Mouse (Mus musculus) MEL (cell line): ENCODE measurements around the gene Hmga1. TPM values are rescaled to one million over a fixed set of nuclear protein-coding genes. Genes with fewer than 3 reads are reported as not detected.

Experiments used
- DNase-seq: peaks from one replicate; pipeline ENCODE4 v3.0.0; 2011; ENCODE audit warnings: low read depth, low spot score
- H3K27ac ChIP-seq: 2 replicates; pipeline ENCODE4 v1.5.1; 2012; ENCODE audit warnings: low read depth, mild to moderate bottlenecking, control low read depth, low read length, moderate library complexity; ENCODE audit not compliant: control insufficient read depth
- H3K27me3 ChIP-seq, 2 experiments: fragments of 150-350 bp in 1 of 2; sonication (generic) in 1 of 2; 2 replicates each; pipeline ENCODE4 v1.6.1; 2012; ENCODE audit warnings: low read length in 2 of 2, mild to moderate bottlenecking in 2 of 2, improper control_type of control experiment in 1 of 2, moderate library complexity in 1 of 2; ENCODE audit not compliant: insufficient read depth in 2 of 2, control insufficient read depth in 1 of 2
- H3K36me3 ChIP-seq, 2 experiments: 2 replicates each; pipeline ENCODE4 v1.6.1; 2012 to 2014; ENCODE audit warnings: low read length in 2 of 2, improper control_type of control experiment in 1 of 2, inconsistent platforms in 1 of 2, mild to moderate bottlenecking in 1 of 2; ENCODE audit not compliant: insufficient read depth in 2 of 2, control insufficient read depth in 1 of 2
- H3K4me1 ChIP-seq, 2 experiments: fragments of 150-350 bp in 1 of 2; sonication (generic) in 1 of 2; 2 replicates each; pipeline ENCODE4 v1.6.1; 2012; ENCODE audit warnings: low read length in 2 of 2, improper control_type of control experiment in 1 of 2, mild to moderate bottlenecking in 1 of 2; ENCODE audit not compliant: insufficient read depth in 2 of 2, control insufficient read depth in 1 of 2
- H3K4me3 ChIP-seq, 2 experiments: fragments of 150-350 bp in 1 of 2; sonication (generic) in 1 of 2; 2 replicates each; pipeline ENCODE4 v1.5.1; 2012; ENCODE audit warnings: low read depth in 2 of 2, low read length in 2 of 2, mild to moderate bottlenecking in 2 of 2, moderate library complexity in 2 of 2, control low read depth in 1 of 2, improper control_type of control experiment in 1 of 2; ENCODE audit not compliant: control insufficient read depth in 1 of 2, insufficient read depth in 1 of 2
- H3K79me2 ChIP-seq: 2 replicates; pipeline ENCODE4 v1.6.1; 2012; ENCODE audit warnings: mild to moderate bottlenecking, low read length, moderate library complexity; ENCODE audit not compliant: control insufficient read depth, poor library complexity, insufficient read depth
- H3K9ac ChIP-seq: 2 replicates; pipeline ENCODE4 v1.6.1; 2012; ENCODE audit warnings: low read depth, mild to moderate bottlenecking, control low read depth, low read length, moderate library complexity; ENCODE audit not compliant: control insufficient read depth, poor library complexity, severe bottlenecking
- H3K9me3 ChIP-seq: fragments of 150-350 bp; sonication (generic); replicated peaks from 2 replicates; pipeline ENCODE4 v1.6.1; 2012; ENCODE audit warnings: mild to moderate bottlenecking, low read length, improper control_type of control experiment, moderate library complexity; ENCODE audit not compliant: insufficient read depth
- BHLHE40 ChIP-seq: IDR thresholded peaks from 2 replicates; pipeline ENCODE4 v1.6.1; 2012; ENCODE audit warnings: low read depth, mild to moderate bottlenecking, inconsistent platforms, low read length, improper control_type of control experiment, borderline replicate concordance
- CHD1 ChIP-seq: IDR thresholded peaks from 2 replicates; pipeline ENCODE4 v1.6.1; 2012; ENCODE audit warnings: low read depth, mild to moderate bottlenecking, inconsistent platforms, low read length, improper control_type of control experiment
- CTCF ChIP-seq, 3 experiments: IDR thresholded peaks in 2 of 3; conservative IDR thresholded peaks in 1 of 3; 2 replicates each; pipeline ENCODE4 v1.5.1; 2011 to 2012; ENCODE audit warnings: low read length in 3 of 3, low read depth in 2 of 3, mild to moderate bottlenecking in 2 of 3, improper control_type of control experiment in 1 of 3, inconsistent platforms in 1 of 3, mixed read lengths in 1 of 3, moderate library complexity in 1 of 3; ENCODE audit not compliant: control insufficient read depth in 1 of 3, insufficient read depth in 1 of 3, poor library complexity in 1 of 3, severe bottlenecking in 1 of 3
- ELF1 ChIP-seq: IDR thresholded peaks from 2 replicates; pipeline ENCODE4 v1.6.1; 2014; ENCODE audit warnings: low read depth, mild to moderate bottlenecking, inconsistent platforms, low read length, improper control_type of control experiment, moderate library complexity
- EP300 ChIP-seq, 2 experiments: IDR thresholded peaks; 2 replicates each; pipeline ENCODE4 v1.6.1; 2011; ENCODE audit warnings: improper control_type of control experiment in 2 of 2, low read length in 2 of 2, low read depth in 1 of 2, mild to moderate bottlenecking in 1 of 2
- GABPA ChIP-seq: IDR thresholded peaks from 2 replicates; pipeline ENCODE4 v1.6.1; 2012; ENCODE audit warnings: low read depth, mild to moderate bottlenecking, inconsistent platforms, low read length, improper control_type of control experiment, moderate library complexity
- GATA1 ChIP-seq: IDR thresholded peaks from 2 replicates; pipeline ENCODE4 v1.6.1; 2011; ENCODE audit warnings: low read depth, low read length, improper control_type of control experiment
- HCFC1 ChIP-seq: IDR thresholded peaks from 2 replicates; pipeline ENCODE4 v1.6.1; 2012; ENCODE audit warnings: low read depth, mild to moderate bottlenecking, inconsistent platforms, low read length, improper control_type of control experiment, moderate library complexity
- JUND ChIP-seq: IDR thresholded peaks from 2 replicates; pipeline ENCODE4 v1.6.1; 2011; ENCODE audit warnings: low read depth, mild to moderate bottlenecking, improper control_type of control experiment, low read length
- KAT2A ChIP-seq: conservative IDR thresholded peaks from 2 replicates; pipeline ENCODE4 v1.6.1; 2012; ENCODE audit warnings: low read depth, low read length, improper control_type of control experiment, inconsistent platforms
- MAFK ChIP-seq: IDR thresholded peaks from 2 replicates; pipeline ENCODE4 v1.6.1; 2011; ENCODE audit warnings: low read depth, mild to moderate bottlenecking, low read length, improper control_type of control experiment, borderline replicate concordance
- MAX ChIP-seq: IDR thresholded peaks from 2 replicates; pipeline ENCODE4 v1.6.1; 2011; ENCODE audit warnings: low read length, improper control_type of control experiment
- MAZ ChIP-seq: IDR thresholded peaks from 2 replicates; pipeline ENCODE4 v1.6.1; 2012; ENCODE audit warnings: low read depth, mild to moderate bottlenecking, inconsistent platforms, low read length, improper control_type of control experiment
- MYB ChIP-seq: IDR thresholded peaks from 2 replicates; pipeline ENCODE4 v1.6.1; 2011; ENCODE audit warnings: mild to moderate bottlenecking, low read depth, low read length, improper control_type of control experiment
- MYC ChIP-seq: IDR thresholded peaks from 2 replicates; pipeline ENCODE4 v1.6.1; 2011; ENCODE audit warnings: low read depth, mild to moderate bottlenecking, low read length, improper control_type of control experiment, moderate library complexity
- NELFE ChIP-seq: IDR thresholded peaks from 2 replicates; pipeline ENCODE4 v1.6.1; 2011; ENCODE audit warnings: low read depth, low read length, improper control_type of control experiment
- NRF1 ChIP-seq: IDR thresholded peaks from 2 replicates; pipeline ENCODE4 v1.6.1; 2014; ENCODE audit warnings: low read depth, mild to moderate bottlenecking, inconsistent platforms, low read length, improper control_type of control experiment, moderate library complexity; ENCODE audit not compliant: poor library complexity, insufficient read depth, severe bottlenecking
- POLR2AphosphoS2 ChIP-seq: IDR thresholded peaks from 2 replicates; pipeline ENCODE4 v1.6.1; 2011; ENCODE audit warnings: low read length, improper control_type of control experiment
- RAD21 ChIP-seq: IDR thresholded peaks from 2 replicates; pipeline ENCODE4 v1.6.1; 2011; ENCODE audit warnings: mild to moderate bottlenecking, low read depth, low read length, improper control_type of control experiment
- RCOR1 ChIP-seq: IDR thresholded peaks from 2 replicates; pipeline ENCODE4 v1.6.1; 2012; ENCODE audit warnings: low read depth, mild to moderate bottlenecking, inconsistent platforms, low read length, improper control_type of control experiment
- SIN3A ChIP-seq: IDR thresholded peaks from 2 replicates; pipeline ENCODE4 v1.6.1; 2012; ENCODE audit warnings: low read length, improper control_type of control experiment, inconsistent platforms
- SMC3 ChIP-seq: IDR thresholded peaks from 2 replicates; pipeline ENCODE4 v1.6.1; 2011; ENCODE audit warnings: low read depth, low read length, improper control_type of control experiment
- UBTF ChIP-seq: IDR thresholded peaks from 2 replicates; pipeline ENCODE4 v1.6.1; 2012; ENCODE audit warnings: low read depth, mild to moderate bottlenecking, inconsistent platforms, low read length, improper control_type of control experiment, moderate library complexity, borderline replicate concordance; ENCODE audit not compliant: insufficient read depth
- ZC3H11A ChIP-seq: IDR thresholded peaks from 2 replicates; pipeline ENCODE4 v1.6.1; 2012; ENCODE audit warnings: low read depth, mild to moderate bottlenecking, inconsistent platforms, low read length, improper control_type of control experiment
- ZNF384 ChIP-seq: IDR thresholded peaks from 2 replicates; pipeline ENCODE4 v1.6.1; 2012; ENCODE audit warnings: low read depth, mild to moderate bottlenecking, inconsistent platforms, low read length, improper control_type of control experiment
- polyA plus RNA-seq, 2 experiments: library from polyadenylated mRNA; stranded (reverse) in 1 of 2; unstranded in 1 of 2; fragments of >175 nt in 1 of 2; fragments of >200 nt in 1 of 2; gene quantifications; 2 replicates each; pipeline versions ENCODE4 v1.2.1 to v1.2.4; 2012; ENCODE audit warnings: low replicate concordance in 2 of 2, low read depth in 1 of 2; ENCODE audit not compliant: insufficient read length in 2 of 2, insufficient read depth in 1 of 2, missing spikeins in 1 of 2
- total RNA-seq: library from RNA; depleted of rRNA; stranded (reverse); fragments of 300-350 nt; gene quantifications from 2 replicates; pipeline ENCODE4 v1.2.3, GENCODE M21; 2012

Gene Hmga1
- total and polyA plus RNA-seq, 3 experiments, result 96.0 to 112 TPM; not detected in 1

GRCm38 (mm10) chr17:27532095-27532494 lies 24.2 kb upstream of the Hmga1 start:
- TF ChIP-seq EP300 (IDR thresholded peaks at IDR 0.05; ENCODE audit: low read depth in 1 of 2, low read length in 2 of 2) (peak; percentile 26 to 32; a peak in 1 of 4 replicates), ELF1 (no peak), GABPA (peak; percentile 95), MAFK (peak; percentile 86), ZNF384 (0 out of 2 replicates have a peak, but pooled peaks have one; percentile 18), NELFE (no peak)
- peak overlapping the region; percentile 5; the same call in 1 of the 2 replicates for H3K27ac ChIP-seq
- no peaks in the 10 kb centered on the region for H3K9me3 ChIP-seq
- H3K4me3 ChIP-seq, result no peak overlapping the region
- DNase-seq, result peak; percentile 51
- no peaks in the 10 kb centered on the region for H3K27me3 ChIP-seq
- H3K79me2 ChIP-seq, result no peaks in the 10 kb centered on the region
- no peaks in the 10 kb centered on the region for H3K36me3 ChIP-seq
- H3K9ac ChIP-seq, result no peak overlapping the region
- H3K4me1 ChIP-seq, result no peaks in the 10 kb centered on the region

- Histone ChIP-seq H3K36me3 (no peaks in the 10 kb centered on the region), H3K4me3 (no peak overlapping the region), H3K4me1 (no peaks in the 10 kb centered on the region)
- TF ChIP-seq SMC3 (peak; percentile 37), NRF1 (no peak), MAX (no peak), ELF1 (no peak), KAT2A (no peak), ZC3H11A (peak; percentile 42), JUND (no peak), CHD1 (no peak), RAD21 (peak; percentile 68), MAFK (no peak), CTCF (IDR thresholded peaks at IDR 0.05 in 2 of 3, conservative IDR thresholded peaks at IDR 0.05 in 1 of 3; ENCODE audit: control insufficient read depth in 1 of 3, insufficient read depth in 1 of 3, low read depth in 2 of 3, low read length in 3 of 3, poor library complexity in 1 of 3, severe bottlenecking in 1 of 3) (peak; percentile 35 to 67 (median 59))
- TF ChIP-seq, all 39 proteins: peak for 4
- H3K27me3 ChIP-seq, result no peaks in the 10 kb centered on the region
- no peaks in the 10 kb centered on the region for H3K79me2 ChIP-seq
- DNase-seq, result peak; percentile 62
- no peaks in the 10 kb centered on the region for H3K9me3 ChIP-seq
- no peak overlapping the region for H3K27ac ChIP-seq
- H3K9ac ChIP-seq, result no peak overlapping the region
Measured at GRCm38 (mm10) chr17:27533354-27533753, 22.9 kb upstream of the Hmga1 start.

DNA sequence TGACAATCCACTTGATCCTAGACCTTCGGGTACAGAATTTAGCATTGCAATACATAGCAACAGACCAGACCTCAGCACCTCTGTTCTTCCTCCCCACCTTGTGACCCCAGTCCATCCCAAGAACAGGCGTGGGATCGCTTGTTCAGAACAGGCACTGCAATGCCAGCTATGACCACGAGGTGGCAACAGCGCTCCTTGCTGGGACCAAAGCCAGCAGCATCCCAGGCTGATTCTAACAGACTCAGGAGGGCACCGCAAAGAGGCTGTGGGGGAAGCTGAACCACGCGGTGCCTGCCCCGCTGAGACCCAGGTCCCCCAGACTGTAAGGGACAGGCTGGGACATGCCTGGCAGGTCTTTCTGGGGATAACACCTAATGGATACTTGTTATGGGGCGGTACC lies 21.6 kb upstream of the Hmga1 start:
- DNase-seq, result peak; percentile 88
- Histone ChIP-seq H3K79me2 (no peaks in the 10 kb centered on the region), H3K36me3 (no peaks in the 10 kb centered on the region), H3K9ac (no peak overlapping the region), H3K4me3 (no peak overlapping the region), H3K9me3 (no peaks in the 10 kb centered on the region), H3K27ac (no peak overlapping the region), H3K4me1 (no peaks in the 10 kb centered on the region), H3K27me3 (no peaks in the 10 kb centered on the region)
- no peak for TF ChIP-seq NRF1
- no peak for TF ChIP-seq GATA1
- TF ChIP-seq HCFC1, result 0 out of 2 replicates have a peak, but pooled peaks have one; percentile 40
- no peak for TF ChIP-seq MAZ
- no peak for TF ChIP-seq CHD1
- peak; percentile 66; the same call in 1 of the 2 replicates for TF ChIP-seq SIN3A
- peak; percentile 49 for TF ChIP-seq BHLHE40
- no peak for TF ChIP-seq UBTF
- peak; percentile 71 for TF ChIP-seq MAX
- no peak for TF ChIP-seq KAT2A
- TF ChIP-seq POLR2AphosphoS2, result no peak
- TF ChIP-seq RCOR1, result peak; percentile 42; the same call in 1 of the 2 replicates
- TF ChIP-seq MYC, result peak; percentile 52; the same call in 1 of the 2 replicates
- no peak for TF ChIP-seq JUND
- TF ChIP-seq MYB, result no peak
